Mouse (Mus musculus) liver, embryonic 14.5 days (tissue): ENCODE results near the gene Tmem102.

Experiments used
- CTCF ChIP-seq: IDR thresholded peaks from 2 replicates; pipeline ENCODE4 v1.5.1; 2016; ENCODE audit warnings: antibody characterized with exemption, low read depth, control low read depth
- EP300 ChIP-seq: IDR thresholded peaks from 2 replicates; pipeline ENCODE4 v1.6.1; 2016; ENCODE audit warnings: antibody characterized with exemption, low read depth

DNA sequence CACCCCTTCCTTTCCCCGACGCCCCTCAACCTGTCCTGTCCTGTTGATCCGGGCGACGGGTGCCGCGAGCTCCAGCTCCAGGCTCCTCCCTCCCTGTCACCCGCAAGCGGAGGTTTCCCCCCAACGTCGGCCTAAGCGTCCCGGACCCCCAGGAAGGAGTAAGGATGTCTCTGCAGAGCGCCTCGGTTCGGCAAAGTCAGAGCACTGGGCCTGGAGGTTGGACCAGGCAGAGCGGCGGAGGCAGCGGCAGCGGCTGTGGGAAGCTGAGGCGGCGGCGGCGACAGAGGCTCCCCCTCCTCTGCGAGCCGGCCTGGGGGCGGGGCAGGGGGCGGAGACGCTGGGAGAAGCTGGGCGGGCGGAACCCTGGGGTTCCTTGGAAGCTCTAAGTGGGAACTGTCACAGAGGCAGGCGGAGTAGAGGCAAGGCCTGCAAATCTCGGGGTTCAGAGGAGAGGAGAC is 2.7 kb downstream of the Tmem102 start:
- TF ChIP-seq CTCF (no peak), EP300 (no peak)
